Mouse (Mus musculus) left cerebral cortex, postnatal 36 days (tissue): Measurements from ENCODE around the gene Zfp213. TPM values are rescaled to one million over a fixed set of nuclear protein-coding genes. Genes with fewer than 3 reads are reported as not detected.
"Not testable (repeated sequence)": the region's sequence is repeated elsewhere in the genome, so short reads cannot be mapped to it uniquely, and the experiment has no call there.

Experiments
- DNase-seq, 2 experiments: peaks; one replicate each; pipeline ENCODE4 v3.0.0; 2021 to 2022; ENCODE audit warnings: low spot score in 2 of 2, mixed read lengths in 1 of 2
- intact Hi-C: fragments of 180-260 bp; cut with DNase I; formaldehyde crosslinking; loops from one replicate; pipeline ENCODE4 v1.15.1; 2025
- total RNA-seq, 2 experiments: library from RNA; stranded (reverse); gene quantifications; 2 replicates each; pipeline ENCODE4 v1.2.3; 2021

The Zfp213 gene
- total RNA-seq = 1 to 10 TPM; 6.0 to 6.8 TPM

DNA sequence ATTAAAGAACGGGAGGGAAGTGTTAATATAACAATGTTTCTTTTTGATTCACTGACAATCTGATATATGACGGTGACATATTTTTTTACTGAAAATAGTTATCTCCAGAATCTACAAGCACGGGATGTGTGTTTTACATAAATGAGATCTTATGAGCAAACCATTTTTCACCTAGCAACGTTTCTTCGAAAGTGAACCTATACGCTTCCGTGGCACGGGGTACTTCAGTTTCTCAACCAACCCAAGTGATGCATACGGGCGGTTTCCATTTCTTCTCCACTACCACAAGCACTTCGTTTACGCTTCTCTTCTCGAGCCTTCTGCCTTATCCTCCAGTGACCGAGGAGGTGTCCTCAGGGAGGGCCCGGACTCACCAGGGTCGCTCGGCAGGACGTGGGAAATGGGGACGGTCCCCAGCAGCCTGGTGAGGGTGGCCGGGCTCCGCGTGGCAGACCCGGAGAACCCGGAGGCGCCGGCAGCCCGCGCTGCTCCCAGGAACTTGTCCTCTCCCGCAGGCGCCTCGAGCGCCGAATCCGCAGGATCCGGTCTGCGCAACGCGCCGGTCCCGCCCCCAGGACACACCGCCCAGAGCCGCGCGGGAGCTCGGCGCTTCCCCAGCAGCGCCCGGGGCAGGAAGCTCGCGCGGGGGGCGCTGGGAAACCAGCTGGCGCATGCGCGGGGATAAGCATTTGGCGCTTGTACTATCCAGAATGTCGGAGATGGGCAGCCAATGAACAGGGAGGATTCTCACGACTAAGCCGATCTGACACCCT lies at the start of gene Zfp213:
Zfp213 (minus strand) TSS at position 644 of the 773 bp plus-strand sequence.
- intact Hi-C loops = no loop called here

GRCm38 (mm10) chr17:23610361-23610800 lies 46.3 kb upstream of the Zfp213 start:
- DNase-seq = peak in 1 of 2 experiments; percentile 13
- intact Hi-C loops = no loop called here

More for the DNA sequence above, at the start of gene Zfp213:
- peak; percentile 96 to 98 for DNase-seq

GRCm38 (mm10) chr17:23609612-23610011 lies 45.6 kb upstream of the Zfp213 start:
- peak in 1 of 2 experiments; percentile 16 for DNase-seq
- intact Hi-C loops = no loop called here

- DNase-seq = no peak
- intact Hi-C loops = no loop called here
Observed at GRCm38 (mm10) chr17:23605220-23605619, 41.2 kb upstream of the Zfp213 start.

- intact Hi-C loops = loop anchor here (5.0 kb wide), 1 partner anchor 37 kb away; no protein-coding TSS in a partner anchor
- no peak for DNase-seq
Observed at GRCm38 (mm10) chr17:23604394-23604793, 40.4 kb upstream of the Zfp213 start.

GRCm38 (mm10) chr17:23603542-23603941 lies 39.5 kb upstream of the Zfp213 start:
- intact Hi-C loops = loop anchor here (5.0 kb wide), 1 partner anchor 36 kb away; no protein-coding TSS in a partner anchor
- no peak for DNase-seq

- intact Hi-C loops = loop anchor here (5.0 kb wide), 1 partner anchor 36 kb away; no protein-coding TSS in a partner anchor
- DNase-seq = no peak
Observed at GRCm38 (mm10) chr17:23603077-23603476, 39.0 kb upstream of the Zfp213 start.

DNA sequence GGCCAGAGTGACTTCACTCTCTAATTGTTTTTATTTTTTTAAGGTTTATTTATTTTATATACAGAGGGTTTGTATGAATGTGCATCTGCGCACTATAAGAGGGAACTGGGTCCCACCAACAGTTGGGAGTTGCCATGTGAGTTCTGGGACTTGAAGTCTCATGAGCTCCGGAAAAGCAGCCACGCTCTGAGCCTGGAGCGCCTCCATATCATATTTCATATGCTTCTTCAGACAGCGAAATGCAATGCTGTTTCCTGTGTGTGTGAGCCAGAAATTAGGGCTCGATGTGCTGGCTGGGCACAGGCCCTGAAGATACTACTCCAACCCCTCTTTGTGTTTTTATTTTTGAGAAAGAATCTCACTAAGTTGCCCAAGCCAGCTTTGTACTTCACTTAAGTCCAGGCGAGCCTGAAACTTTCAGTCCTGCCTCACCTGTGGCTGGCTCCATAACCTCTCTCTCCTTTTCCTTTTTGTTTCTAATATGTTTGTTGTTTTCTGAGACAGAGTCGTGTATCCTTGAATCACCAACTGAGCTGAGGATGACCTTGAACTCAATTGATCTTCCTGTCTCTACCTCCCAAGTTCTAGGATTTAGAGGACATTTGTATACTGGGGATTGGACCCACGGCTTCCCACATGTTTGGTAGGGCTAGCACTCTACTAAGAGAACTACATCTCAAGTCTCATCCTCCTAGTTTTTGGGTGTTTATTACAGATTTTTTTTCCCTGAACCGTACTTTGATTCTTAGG lies 38.0 kb upstream of the Zfp213 start:
- no peak for DNase-seq
- intact Hi-C loops = loop anchor here (5.0 kb wide), 1 partner anchor 35 kb away; no protein-coding TSS in a partner anchor

DNA sequence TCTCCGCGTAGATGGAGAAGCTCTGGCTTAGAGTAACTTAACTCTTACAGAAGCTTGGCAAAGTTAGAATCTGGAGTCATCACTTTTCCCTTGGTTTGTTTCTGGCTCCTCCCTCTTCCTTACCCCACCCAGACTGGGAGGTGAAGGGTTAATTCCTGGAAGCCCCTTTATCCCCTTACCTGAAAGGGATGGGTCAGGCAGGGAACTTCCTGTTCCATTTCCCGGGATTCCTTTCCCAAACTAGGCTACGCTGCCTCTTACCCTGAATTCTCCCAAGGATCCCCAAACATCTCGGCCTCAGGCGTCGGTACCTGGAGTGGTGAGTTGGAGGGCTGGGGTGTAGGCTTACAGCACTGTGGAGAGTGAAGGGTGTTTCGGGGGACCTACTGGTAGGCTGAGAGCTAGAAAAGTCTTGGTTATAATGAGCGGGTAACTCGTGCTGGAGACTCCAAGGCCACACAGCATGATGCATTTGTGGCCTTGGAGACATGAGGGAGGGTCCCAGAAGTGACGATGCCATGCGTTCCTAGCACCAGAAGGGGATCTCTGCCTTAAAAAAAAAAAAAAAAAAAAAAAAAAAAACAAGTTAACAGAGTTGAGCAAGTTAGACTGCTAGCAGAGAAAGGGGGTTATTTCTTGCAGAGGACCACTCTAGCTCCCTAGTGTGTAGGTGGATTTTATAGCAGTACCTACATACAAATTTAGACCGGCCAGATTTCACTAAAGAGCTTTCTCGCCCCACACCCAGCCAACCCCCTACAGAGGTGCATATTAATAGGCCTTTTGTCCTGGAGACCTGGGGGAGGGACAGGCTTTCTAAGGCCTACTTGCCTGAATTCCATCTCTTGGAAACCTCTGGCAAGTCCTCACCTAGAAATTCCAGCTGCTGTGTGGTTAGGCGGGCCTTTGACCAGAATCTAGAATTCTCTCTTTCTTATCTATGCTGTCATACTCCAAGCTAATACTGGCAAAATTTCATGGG lies 36.9 kb upstream of the Zfp213 start, which contains the start of gene Zscan10:
Zscan10 (plus strand) TSS at position 216 of the 982 bp plus-strand sequence.
- intact Hi-C loops = loop anchor here (5.0 kb wide), 1 partner anchor 34 kb away; no protein-coding TSS in a partner anchor
- DNase-seq = no peak

DNA sequence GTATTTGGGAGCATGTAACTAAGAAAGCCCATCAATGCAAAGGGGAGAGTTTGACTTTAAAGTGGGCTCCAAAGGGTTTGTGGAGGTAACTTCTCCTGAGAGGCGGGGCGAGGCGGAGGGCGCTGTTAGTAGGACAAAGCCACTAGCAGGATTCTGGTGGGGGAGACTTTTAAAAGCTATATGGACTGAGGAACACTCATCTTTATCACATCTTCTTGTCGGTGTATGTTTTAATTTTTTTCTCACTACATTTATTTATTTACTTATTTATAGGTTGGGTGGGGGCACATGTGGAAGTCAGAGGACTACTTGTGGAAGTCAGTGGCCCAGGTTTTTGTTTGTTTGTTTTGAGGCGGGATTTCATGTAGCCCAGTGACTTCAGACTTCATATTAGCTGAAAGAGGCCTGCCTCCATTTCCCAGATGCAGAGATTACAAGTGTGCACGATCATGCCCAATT lies 35.6 kb upstream of the Zfp213 start:
- DNase-seq = no peak
- intact Hi-C loops = loop anchor here (5.0 kb wide), 1 partner anchor 32 kb away; no protein-coding TSS in a partner anchor

DNA sequence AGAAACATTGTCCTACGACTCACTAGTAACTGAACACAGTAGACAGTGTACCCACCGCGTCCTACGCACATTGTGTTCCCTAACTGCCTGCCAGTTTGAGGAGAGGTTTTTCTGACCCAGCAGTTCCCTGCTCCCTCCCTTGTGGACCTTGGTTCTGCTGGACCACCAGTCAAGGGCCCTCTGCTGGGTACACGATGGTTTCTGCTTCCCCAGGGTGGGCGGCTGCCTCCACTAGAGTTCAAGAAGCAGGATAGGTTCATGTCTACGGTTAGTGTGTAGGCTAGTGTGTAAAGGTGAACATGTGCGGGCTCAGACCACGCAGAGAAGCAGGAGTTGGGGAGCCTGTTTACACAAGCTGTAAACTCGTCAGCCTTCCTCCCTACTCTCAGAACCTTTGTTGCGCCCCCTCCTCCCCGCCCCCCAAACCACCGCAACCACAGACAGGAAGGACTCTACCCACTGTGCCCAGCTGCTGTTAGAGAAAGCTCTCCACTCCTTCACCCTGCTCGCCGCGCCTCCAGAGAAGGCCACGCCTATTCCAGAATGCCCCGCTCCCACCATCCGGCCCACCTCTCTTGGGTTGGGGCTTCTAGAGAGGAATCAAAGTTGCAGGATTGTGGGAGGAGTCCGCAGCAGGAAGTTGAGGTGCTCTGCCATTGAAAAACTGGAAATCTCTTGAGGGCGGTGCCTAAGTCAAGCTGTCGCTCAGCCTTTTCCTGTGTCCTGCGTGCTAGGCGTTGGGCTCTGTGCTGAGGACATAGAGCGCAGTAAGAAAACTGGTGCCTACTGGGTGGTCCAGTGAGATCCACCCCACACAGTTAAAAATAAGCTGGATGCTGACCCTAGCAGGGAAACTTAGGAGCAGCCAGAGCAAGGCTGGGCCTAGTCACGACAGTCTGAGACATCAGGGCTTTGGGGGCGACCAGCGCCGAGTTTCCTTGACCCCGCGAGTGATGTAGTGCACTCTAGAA lies 34.8 kb upstream of the Zfp213 start, which contains the start of gene Zfp13:
Zfp13 (minus strand) TSS at position 906 of the 971 bp plus-strand sequence.
- DNase-seq = peak; percentile 59 to 74
- intact Hi-C loops = no loop called here

DNA sequence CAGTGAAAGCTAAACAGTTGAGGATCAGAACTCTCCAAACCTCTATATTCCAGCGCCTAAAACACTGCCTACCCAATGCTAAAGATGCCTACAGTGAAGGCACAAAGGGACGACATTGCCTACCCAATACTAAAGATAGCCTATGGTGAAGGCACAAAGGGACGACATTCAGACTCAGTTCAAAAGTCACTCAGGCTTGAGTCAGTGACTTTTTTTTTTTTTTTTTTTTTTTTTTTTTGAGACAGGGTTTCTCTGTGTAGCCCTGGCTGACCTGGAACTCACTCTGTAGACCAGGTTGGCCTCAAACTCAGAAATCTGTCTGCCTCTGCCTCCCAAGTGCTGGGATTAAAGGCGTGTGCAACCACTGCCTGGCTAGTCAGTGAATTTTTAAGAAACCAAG lies 31.1 kb upstream of the Zfp213 start:
- DNase-seq, intact Hi-C loops: not testable (repeated sequence)

- no peak for DNase-seq
- intact Hi-C loops = no loop called here
Observed at GRCm38 (mm10) chr17:23592926-23593300, 28.9 kb upstream of the Zfp213 start.

DNA sequence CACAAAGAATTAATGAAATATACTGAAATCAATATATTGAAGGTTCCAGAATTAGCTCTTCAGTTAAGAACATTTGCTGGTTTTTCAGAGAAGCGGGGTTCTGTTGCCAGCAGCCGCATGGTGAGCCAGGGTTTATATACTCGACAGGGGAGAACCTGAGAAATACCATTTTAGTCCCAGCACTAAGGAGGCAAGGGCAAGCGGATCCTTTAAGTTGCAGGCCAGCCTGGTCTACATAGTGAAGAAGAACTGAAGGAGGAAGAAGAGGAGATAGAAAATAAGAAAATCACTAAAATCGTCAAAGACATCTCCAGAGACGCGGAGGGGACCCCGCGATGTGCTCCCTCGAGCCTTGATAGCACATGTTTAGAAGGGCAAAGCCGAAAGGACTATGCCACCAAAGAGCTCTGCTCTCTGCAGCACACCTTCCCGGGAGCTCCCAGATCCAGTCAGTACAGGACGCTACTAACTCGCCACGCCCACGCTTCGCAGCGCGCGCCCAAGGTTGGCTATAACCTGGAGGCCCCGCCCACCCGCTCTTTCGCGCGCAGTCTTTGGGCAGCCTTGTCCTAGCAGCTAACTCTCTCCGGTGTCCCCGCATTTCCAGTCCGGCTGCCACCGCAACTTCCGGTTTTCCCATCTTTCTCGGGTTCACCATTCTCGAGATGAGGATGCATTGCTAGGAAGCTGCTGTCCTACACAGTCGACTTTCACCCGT lies 28.3 kb upstream of the Zfp213 start:
- intact Hi-C loops = no loop called here
- DNase-seq = peak; percentile 95 to 97

DNA sequence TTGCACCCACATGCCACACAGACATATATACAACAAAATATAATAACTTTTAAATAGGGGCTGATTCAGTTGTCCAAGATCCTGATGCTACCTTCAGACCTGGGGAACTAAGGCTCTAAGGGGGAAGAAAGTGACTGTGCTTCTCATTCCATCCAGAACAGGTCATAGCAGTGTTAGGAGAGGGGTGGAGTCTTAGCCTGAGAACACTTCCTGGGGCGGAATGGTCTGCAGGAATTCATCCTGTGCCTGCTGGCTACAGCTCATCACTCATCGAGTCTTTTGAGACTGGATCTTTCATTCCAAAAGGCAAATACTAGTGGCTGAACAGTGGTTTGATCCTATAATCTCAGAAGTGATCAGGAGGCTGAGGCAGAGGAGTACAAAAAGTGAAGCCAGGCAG lies 23.2 kb upstream of the Zfp213 start:
- intact Hi-C loops = no loop called here
- no peak for DNase-seq

DNA sequence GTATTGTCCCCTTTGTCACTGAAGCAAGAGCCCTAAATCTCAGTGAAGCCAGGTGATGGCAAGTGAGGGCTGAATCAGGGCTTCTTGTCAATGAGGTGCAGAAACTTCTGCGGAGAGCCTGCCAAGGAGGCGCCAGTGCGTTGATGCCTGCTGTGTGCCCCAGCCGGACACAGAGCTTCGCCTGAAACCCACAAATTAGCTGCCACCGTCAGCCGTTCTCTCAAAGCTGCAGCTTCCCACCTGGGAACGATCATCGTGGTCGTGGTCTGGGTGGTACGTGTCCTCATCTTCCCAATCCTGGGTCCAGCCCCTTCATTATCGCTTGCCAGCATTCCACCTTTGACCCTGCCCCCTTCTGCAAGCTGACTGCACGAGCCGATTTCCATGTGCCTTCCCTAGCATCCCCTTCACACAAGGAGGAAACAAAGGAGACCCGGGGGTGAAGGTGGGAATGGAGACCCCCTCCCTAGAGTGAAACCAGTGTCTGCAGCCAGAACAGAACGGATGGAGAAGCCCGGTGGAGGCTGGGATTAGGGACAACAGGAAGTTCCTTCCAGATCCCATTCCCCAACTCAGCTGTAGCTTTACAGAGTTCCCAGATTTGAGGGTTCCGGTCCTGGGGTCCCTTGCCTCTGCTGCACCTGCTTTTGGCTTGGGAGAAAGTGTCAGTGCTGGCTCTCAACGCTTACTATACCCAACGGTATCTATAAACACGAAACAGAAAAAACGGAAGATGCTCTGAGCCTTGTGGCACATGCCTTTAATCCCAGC lies 21.9 kb upstream of the Zfp213 start:
- intact Hi-C loops = no loop called here

More for the DNA sequence above, 21.9 kb upstream of the Zfp213 start:
- peak; percentile 66 to 68 for DNase-seq
